8 mouse cellular contexts compared by ENCODE assay signal in genomic region chr7:66079364-66080230, GRCm38 (mm10). TPM values are rescaled to one million over a fixed set of nuclear protein-coding genes. Genes with fewer than 3 reads are reported as not detected.
DNase-seq lines count a peak whose midpoint lies in the region; ATAC-seq and TF ChIP-seq lines count a peak whose summit lies in the region.

TSS of gene Selenos (plus strand) at chr7:66079649.

- CTCF ChIA-PET in Patski (lab: Charles Lee), result interaction anchor here (0.6 to 2.4 kb wide), 5 partner anchors 10 to 1388 kb away, joined by 3 to 8 read pairs (median 4); no protein-coding TSS in a partner anchor

- DNase-seq in Patski (ENCODE audit: low read depth, low spot score), result peak; percentile 91
- DNase-seq in cerebellum, postnatal 14 days, result peak; percentile 95 to 97
- peak; percentile 90 for DNase-seq in frontal cortex, postnatal 25 days (ENCODE audit: low spot score in 2 of 2)
- DNase-seq in hindbrain, embryonic 14.5 days (ENCODE audit: low spot score), result peak; percentile 96
- peak; percentile 93 for DNase-seq in layer of hippocampus, postnatal 36 days
- DNase-seq in lung, postnatal 36 days, result peak; percentile 99
- peak; percentile 99 for DNase-seq in retina, postnatal 1 day
- DNase-seq in urinary bladder, adult 18-20 months (ENCODE audit: low spot score in 2 of 2), result peak; percentile 92 to 94

- H3K4me3 ChIP-seq in hindbrain, embryonic 14.5 days (replicated peaks; ENCODE audit: low read length), result peak within 1 kb of the TSS; percentile 70

- under 1% methylated on average over 62 of the region's 65 CpGs for WGBS in hindbrain, embryonic 14.5 days

- TF ChIP-seq CTCF in Patski (IDR thresholded peaks at IDR 0.05), result no peak

- H3K4me2 ChIP-seq in hindbrain, embryonic 14.5 days (replicated peaks), result peak within 1 kb of the TSS; percentile 78

- in situ Hi-C loops in Patski (cut with MboI; ENCODE audit: low pct_unique_long_range_greater_than_20kb), result no loop called here

- ATAC-seq in Patski, result peak; percentile 95
- peak; percentile 100 for ATAC-seq in hindbrain, embryonic 14.5 days (ENCODE audit: low FRiP score)

- H3K27me3 ChIP-seq in Patski, result no peaks in the 10 kb centered on the region
- no peaks in the 10 kb centered on the region for H3K27me3 ChIP-seq in hindbrain, embryonic 14.5 days (ENCODE audit: control insufficient read depth, insufficient read depth, low read length)

- peaks cover 18% of the 10 kb centered on the region for H3K4me1 ChIP-seq in hindbrain, embryonic 14.5 days (replicated peaks; ENCODE audit: control insufficient read depth, insufficient read depth, low read length)

- H3K9me3 ChIP-seq in hindbrain, embryonic 14.5 days (ENCODE audit: control insufficient read depth, low read length), result no peaks in the 10 kb centered on the region

- peaks cover 58% of the 10 kb centered on the region for H3K36me3 ChIP-seq in hindbrain, embryonic 14.5 days (replicated peaks; ENCODE audit: control insufficient read depth, insufficient read depth)

- H3K9ac ChIP-seq in hindbrain, embryonic 14.5 days, result peak within 1 kb of the TSS; percentile 60

- POLR2A ChIA-PET in Patski (lab: Charles Lee), result no interaction called here

- peak within 1 kb of the TSS; percentile 67 for H3K27ac ChIP-seq in hindbrain, embryonic 14.5 days

RNA-seq across cellular contexts. Expression of gene Selenos, which starts in this region (rescaled TPM):
- 95.1 TPM for polyA plus RNA-seq in Patski (2021)
- 80.3 and 88.0 TPM in 2 replicates for polyA plus RNA-seq in hindbrain, embryonic 14.5 days (2014; fragmentation: Nextera tagmentation; extraction: Ambion mirVana)
- total RNA-seq in layer of hippocampus, postnatal 36 days (2021), result 10 to 100 TPM; 53.5 to 55.9 TPM

Comparison
In these comparisons a context has a peak if more than half of its experiments do, and no peak if none do; other contexts are left out.
1. Peak in every context shown above with its lines: DNase-seq, ATAC-seq, H3K4me3 ChIP-seq and H3K27ac ChIP-seq.